Mouse (Mus musculus): ENCODE results near the gene Abi3bp. TPM values are rescaled to one million over a fixed set of nuclear protein-coding genes. Genes with fewer than 3 reads are reported as not detected.

Abi3bp gene
- total and polyA plus RNA-seq, 2 experiments from 2014 or later: 2.2 to 4.2 TPM

DNA sequence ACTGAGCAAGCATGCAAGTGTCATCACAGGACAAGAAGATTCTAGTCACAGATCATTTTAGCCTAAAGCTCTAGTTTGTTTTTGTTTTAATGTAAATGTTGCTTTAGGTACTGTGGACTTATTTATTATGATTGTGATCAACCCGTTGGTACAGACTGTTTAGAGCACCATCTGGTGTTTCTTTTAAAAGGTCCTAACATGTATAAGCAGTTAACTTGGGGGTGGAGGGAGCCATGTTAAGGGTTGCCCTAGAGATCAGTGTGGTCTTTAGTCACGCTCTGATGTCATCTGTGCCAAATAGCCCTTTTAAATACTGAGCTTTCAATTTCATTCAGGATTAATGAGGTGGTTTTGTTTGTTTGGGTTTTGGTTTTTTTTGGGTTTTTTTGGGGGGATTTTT is 218.8 kb downstream of the Abi3bp start:
- 81% methylated on average over 2 of the region's 2 CpGs for WGBS
- H3K9me3 ChIP-seq (replicated peaks; ENCODE audit: control insufficient read depth, low read length): no peaks in the 10 kb centered on the region
- H3K4me1 ChIP-seq (ENCODE audit: control insufficient read depth, insufficient read depth): no peaks in the 10 kb centered on the region
- H3K36me3 ChIP-seq (replicated peaks; ENCODE audit: control insufficient read depth, insufficient read depth, low read length): peaks cover 52% of the 10 kb centered on the region
- TF ChIP-seq CTCF (IDR thresholded peaks at IDR 0.05; ENCODE audit: low read depth): no peak
- no peak for TF ChIP-seq EP300 (IDR thresholded peaks at IDR 0.05; ENCODE audit: low read depth)
- no peak for DNase-seq (ENCODE audit: low spot score)
- H3K27me3 ChIP-seq (ENCODE audit: control insufficient read depth, insufficient read depth, low read length): no peaks in the 10 kb centered on the region
- H3K4me3 ChIP-seq (ENCODE audit: low read depth, low read length): no peak overlapping the region
- H3K4me2 ChIP-seq (ENCODE audit: low read depth, low read length): no peak overlapping the region
- ATAC-seq (ENCODE audit: insufficient read depth, low read depth): no peak
- no peak overlapping the region for H3K27ac ChIP-seq (ENCODE audit: low read depth)
- H3K9ac ChIP-seq (replicated peaks; ENCODE audit: low read depth, low read length): no peak overlapping the region

GRCm38 (mm10) chr16:56700898-56701297 is 223.2 kb downstream of the Abi3bp start:
- H3K27me3 ChIP-seq (ENCODE audit: control insufficient read depth, insufficient read depth, low read length): no peaks in the 10 kb centered on the region
- H3K9ac ChIP-seq (replicated peaks; ENCODE audit: low read depth, low read length): no peak overlapping the region
- no peaks in the 10 kb centered on the region for H3K4me1 ChIP-seq (ENCODE audit: control insufficient read depth, insufficient read depth)
- WGBS: 89% methylated on average over 3 of the region's 3 CpGs
- H3K36me3 ChIP-seq (replicated peaks; ENCODE audit: control insufficient read depth, insufficient read depth, low read length): peaks cover 60% of the 10 kb centered on the region
- no peak for ATAC-seq (ENCODE audit: insufficient read depth, low read depth)
- H3K27ac ChIP-seq (ENCODE audit: low read depth): no peak overlapping the region
- no peak overlapping the region for H3K4me2 ChIP-seq (ENCODE audit: low read depth, low read length)
- no peaks in the 10 kb centered on the region for H3K9me3 ChIP-seq (replicated peaks; ENCODE audit: control insufficient read depth, low read length)
- DNase-seq (ENCODE audit: low spot score): no peak
- TF ChIP-seq EP300 (IDR thresholded peaks at IDR 0.05; ENCODE audit: low read depth) (no peak), CTCF (IDR thresholded peaks at IDR 0.05; ENCODE audit: low read depth) (no peak)
- H3K4me3 ChIP-seq (ENCODE audit: low read depth, low read length): no peak overlapping the region

DNA sequence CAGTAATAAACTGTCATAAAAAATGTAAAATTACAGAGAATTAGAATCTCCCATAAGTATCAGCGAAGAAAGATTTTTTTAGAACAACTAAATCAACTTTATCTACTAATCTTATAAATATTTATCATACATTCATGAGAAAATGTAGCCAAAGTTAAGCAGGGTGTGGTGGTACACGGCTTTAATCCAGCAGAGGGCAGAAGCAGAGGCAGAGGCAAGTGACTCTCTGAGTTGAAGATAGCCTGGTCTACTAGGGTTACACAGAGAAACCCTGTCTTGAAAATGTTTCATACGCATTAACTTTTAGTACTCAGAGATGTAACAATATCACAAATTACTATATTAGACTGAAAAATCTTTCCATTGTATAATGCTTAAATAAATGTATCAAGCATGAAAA is 228.1 kb downstream of the Abi3bp start:
- no peak for TF ChIP-seq EP300 (IDR thresholded peaks at IDR 0.05; ENCODE audit: low read depth)
- no peak for TF ChIP-seq CTCF (IDR thresholded peaks at IDR 0.05; ENCODE audit: low read depth)
- no peak for DNase-seq (ENCODE audit: low spot score)
- no peak for ATAC-seq (ENCODE audit: insufficient read depth, low read depth)
- Histone ChIP-seq H3K27me3 (ENCODE audit: control insufficient read depth, insufficient read depth, low read length) (no peaks in the 10 kb centered on the region), H3K27ac (ENCODE audit: low read depth) (no peak overlapping the region), H3K9ac (replicated peaks; ENCODE audit: low read depth, low read length) (no peak overlapping the region), H3K4me3 (ENCODE audit: low read depth, low read length) (no peak overlapping the region), H3K9me3 (replicated peaks; ENCODE audit: control insufficient read depth, low read length) (no peaks in the 10 kb centered on the region), H3K4me2 (ENCODE audit: low read depth, low read length) (no peak overlapping the region), H3K36me3 (replicated peaks; ENCODE audit: control insufficient read depth, insufficient read depth, low read length) (peaks cover 60% of the 10 kb centered on the region), H3K4me1 (ENCODE audit: control insufficient read depth, insufficient read depth) (no peaks in the 10 kb centered on the region)
- WGBS: 84% methylated on average over 3 of the region's 3 CpGs

DNA sequence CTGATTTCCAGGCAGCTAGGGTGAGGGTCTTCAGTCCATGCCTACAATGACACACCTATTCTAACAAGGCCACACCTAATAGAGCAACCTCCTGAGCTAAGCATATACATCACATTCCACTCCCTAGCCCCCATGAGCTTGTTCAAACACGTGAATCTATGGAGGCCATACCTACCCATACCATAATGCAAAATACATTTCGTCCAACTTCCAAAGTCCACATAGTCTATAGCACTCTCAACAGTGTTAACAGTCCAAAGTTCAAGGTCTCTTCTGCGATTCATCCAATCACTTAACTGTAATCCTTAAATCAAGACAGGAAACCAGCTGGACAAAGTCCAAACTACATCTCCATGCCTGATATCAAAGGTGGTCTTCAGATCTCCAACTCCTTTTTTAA is 232.4 kb downstream of the Abi3bp start:
- no peak for TF ChIP-seq EP300 (IDR thresholded peaks at IDR 0.05; ENCODE audit: low read depth)
- no peak for TF ChIP-seq CTCF (IDR thresholded peaks at IDR 0.05; ENCODE audit: low read depth)
- no peak overlapping the region for H3K9ac ChIP-seq (replicated peaks; ENCODE audit: low read depth, low read length)
- ATAC-seq (ENCODE audit: insufficient read depth, low read depth) (no peak), DNase-seq (ENCODE audit: low spot score) (no peak)
- no peak overlapping the region for H3K4me2 ChIP-seq (ENCODE audit: low read depth, low read length)
- H3K4me3 ChIP-seq (ENCODE audit: low read depth, low read length): no peak overlapping the region
- H3K27ac ChIP-seq (ENCODE audit: low read depth): no peak overlapping the region
- no peaks in the 10 kb centered on the region for H3K27me3 ChIP-seq (ENCODE audit: control insufficient read depth, insufficient read depth, low read length)
- no peaks in the 10 kb centered on the region for H3K9me3 ChIP-seq (replicated peaks; ENCODE audit: control insufficient read depth, low read length)
- WGBS: 85% methylated on average over 3 of the region's 3 CpGs
- peaks cover 52% of the 10 kb centered on the region for H3K36me3 ChIP-seq (replicated peaks; ENCODE audit: control insufficient read depth, insufficient read depth, low read length)
- peaks cover 5% of the 10 kb centered on the region; the same call in 1 of the 2 replicates for H3K4me1 ChIP-seq (ENCODE audit: control insufficient read depth, insufficient read depth)

DNA sequence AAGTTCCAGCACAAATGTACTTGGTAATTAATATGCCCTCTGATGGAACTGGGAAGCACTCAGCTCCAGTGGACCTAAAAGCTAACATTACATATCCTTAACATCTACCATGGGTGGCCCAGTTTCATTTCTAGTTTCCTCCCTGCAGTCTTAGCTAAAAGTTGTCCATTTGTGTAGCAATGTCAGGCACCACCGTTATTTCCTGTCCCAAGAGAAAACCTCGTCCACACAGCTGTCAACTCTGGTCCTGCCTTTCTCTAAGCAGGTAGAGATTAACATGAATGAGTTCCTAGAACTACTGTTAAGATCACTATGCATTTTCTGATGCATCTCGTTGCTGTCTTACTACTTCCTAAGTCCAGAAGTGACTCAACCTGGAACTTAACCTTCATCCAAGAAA is 237.9 kb downstream of the Abi3bp start:
- peaks cover 16% of the 10 kb centered on the region for H3K36me3 ChIP-seq (replicated peaks; ENCODE audit: control insufficient read depth, insufficient read depth, low read length)
- peaks cover 15% of the 10 kb centered on the region; the same call in 1 of the 2 replicates for H3K4me1 ChIP-seq (ENCODE audit: control insufficient read depth, insufficient read depth)
- no peak for TF ChIP-seq EP300 (IDR thresholded peaks at IDR 0.05; ENCODE audit: low read depth)
- H3K27me3 ChIP-seq (ENCODE audit: control insufficient read depth, insufficient read depth, low read length): no peaks in the 10 kb centered on the region
- H3K4me2 ChIP-seq (ENCODE audit: low read depth, low read length): peak overlapping the region; percentile 84
- 37% methylated on average over 3 of the region's 3 CpGs for WGBS
- no peak overlapping the region for H3K27ac ChIP-seq (ENCODE audit: low read depth)
- H3K9me3 ChIP-seq (replicated peaks; ENCODE audit: control insufficient read depth, low read length): no peaks in the 10 kb centered on the region
- DNase-seq (ENCODE audit: low spot score) (no peak), ATAC-seq (ENCODE audit: insufficient read depth, low read depth) (no peak)
- H3K4me3 ChIP-seq (ENCODE audit: low read depth, low read length): peak overlapping the region; percentile 76
- no peak overlapping the region for H3K9ac ChIP-seq (replicated peaks; ENCODE audit: low read depth, low read length)

GRCm38 (mm10) chr16:56716557-56717179 is 239.0 kb downstream of the Abi3bp start:
- TF ChIP-seq EP300 (IDR thresholded peaks at IDR 0.05; ENCODE audit: low read depth) (no peak), CTCF (IDR thresholded peaks at IDR 0.05; ENCODE audit: low read depth) (no peak)
- Histone ChIP-seq H3K27me3 (ENCODE audit: control insufficient read depth, insufficient read depth, low read length) (no peaks in the 10 kb centered on the region), H3K9me3 (replicated peaks; ENCODE audit: control insufficient read depth, low read length) (no peaks in the 10 kb centered on the region), H3K36me3 (replicated peaks; ENCODE audit: control insufficient read depth, insufficient read depth, low read length) (peaks cover 6% of the 10 kb centered on the region), H3K4me3 (ENCODE audit: low read depth, low read length) (peak overlapping the region; percentile 76), H3K9ac (replicated peaks; ENCODE audit: low read depth, low read length) (peak overlapping the region; percentile 91), H3K4me2 (ENCODE audit: low read depth, low read length) (peak overlapping the region; percentile 84), H3K27ac (ENCODE audit: low read depth) (peak overlapping the region; percentile 97), H3K4me1 (ENCODE audit: control insufficient read depth, insufficient read depth) (peaks cover 15% of the 10 kb centered on the region; the same call in 1 of the 2 replicates)
- DNase-seq (ENCODE audit: low spot score): peak; percentile 21
- under 1% methylated on average over 29 of the region's 38 CpGs for WGBS
- ATAC-seq (ENCODE audit: insufficient read depth, low read depth): peak; percentile 56
